Mouse (Mus musculus) CH12.LX (cell line): ENCODE measurements around the gene Gucy2d. TPM values are rescaled to one million over a fixed set of nuclear protein-coding genes. Genes with fewer than 3 reads are reported as not detected.

Experiments used
- DNase-seq: peaks from one replicate; pipeline ENCODE4 v3.0.0-alpha.2; 2013; ENCODE audit errors: extremely low read depth
- H3K27ac ChIP-seq: 2 replicates; pipeline ENCODE4 v1.5.1; 2012; ENCODE audit warnings: low read depth, mild to moderate bottlenecking, control low read depth, moderate library complexity; ENCODE audit not compliant: insufficient read depth
- H3K27me3 ChIP-seq: replicated peaks from 2 replicates; pipeline ENCODE3; 2012; ENCODE audit warnings: inconsistent platforms
- H3K36me3 ChIP-seq, 2 experiments: replicated peaks in 1 of 2; 2 replicates each; pipeline versions ENCODE3 to v1.6.1; 2012; ENCODE audit warnings: inconsistent platforms in 1 of 2, low read length in 1 of 2, mild to moderate bottlenecking in 1 of 2, mixed read lengths in 1 of 2, moderate library complexity in 1 of 2; ENCODE audit not compliant: control insufficient read depth in 1 of 2, insufficient read depth in 1 of 2
- H3K4me1 ChIP-seq, 2 experiments: 2 replicates each; pipeline ENCODE4 v1.6.1; 2012; ENCODE audit warnings: inconsistent platforms in 1 of 2, moderate library complexity in 1 of 2; ENCODE audit not compliant: insufficient read depth in 2 of 2, control insufficient read depth in 1 of 2
- H3K4me2 ChIP-seq: 2 replicates; pipeline ENCODE4 v1.6.1; 2012; ENCODE audit warnings: low read depth, mild to moderate bottlenecking, control low read depth; ENCODE audit not compliant: poor library complexity, insufficient read depth, severe bottlenecking
- H3K4me3 ChIP-seq, 3 experiments: fragments of 150-350 bp in 1 of 3; sonication (generic) in 1 of 3; replicated peaks in 1 of 3; 2 replicates each; pipeline versions ENCODE3 to v1.5.1; 2011 to 2012; ENCODE audit warnings: low read depth in 2 of 3, low read length in 2 of 3, mild to moderate bottlenecking in 2 of 3, moderate library complexity in 2 of 3, control low read depth in 1 of 3, improper control_type of control experiment in 1 of 3, inconsistent platforms in 1 of 3, mixed read lengths in 1 of 3; ENCODE audit not compliant: poor library complexity in 1 of 3
- H3K79me2 ChIP-seq: replicated peaks from 2 replicates; pipeline ENCODE4 v1.6.1; 2012; ENCODE audit warnings: mild to moderate bottlenecking, moderate library complexity; ENCODE audit not compliant: control insufficient read depth, poor library complexity, insufficient read depth, severe bottlenecking; ENCODE audit errors: extremely low read depth
- H3K9ac ChIP-seq: 2 replicates; pipeline ENCODE4 v1.6.1; 2012; ENCODE audit warnings: low read depth, mild to moderate bottlenecking, control low read depth, moderate library complexity; ENCODE audit not compliant: insufficient read depth
- H3K9me3 ChIP-seq: replicated peaks from 2 replicates; pipeline ENCODE3; 2012; ENCODE audit warnings: low read length, inconsistent platforms, mixed read lengths
- BHLHE40 ChIP-seq: IDR thresholded peaks from 2 replicates; pipeline ENCODE4 v1.6.1; 2011; ENCODE audit warnings: mild to moderate bottlenecking, low read depth, low read length, improper control_type of control experiment
- CHD1 ChIP-seq: IDR thresholded peaks from 2 replicates; pipeline ENCODE4 v1.6.1; 2012; ENCODE audit warnings: low read depth, low read length, improper control_type of control experiment, inconsistent platforms
- CHD2 ChIP-seq: IDR thresholded peaks from 2 replicates; pipeline ENCODE4 v1.6.1; 2011; ENCODE audit warnings: low read length, improper control_type of control experiment
- E2F4 ChIP-seq: IDR thresholded peaks from 2 replicates; pipeline ENCODE4 v1.6.1; 2011; ENCODE audit warnings: low read depth, low read length, improper control_type of control experiment; ENCODE audit not compliant: insufficient replicate concordance
- ELF1 ChIP-seq: IDR thresholded peaks from 2 replicates; pipeline ENCODE4 v1.6.1; 2014; ENCODE audit warnings: low read depth, mild to moderate bottlenecking, inconsistent platforms, low read length, improper control_type of control experiment
- EP300 ChIP-seq: IDR thresholded peaks from 2 replicates; pipeline ENCODE4 v1.6.1; 2011; ENCODE audit warnings: low read length, improper control_type of control experiment
- ETS1 ChIP-seq: conservative IDR thresholded peaks from 2 replicates; pipeline ENCODE4 v1.6.1; 2012; ENCODE audit warnings: low read depth, mild to moderate bottlenecking, inconsistent platforms, low read length, improper control_type of control experiment, moderate library complexity
- GABPA ChIP-seq: IDR thresholded peaks from 2 replicates; pipeline ENCODE4 v1.6.1; 2012; ENCODE audit warnings: low read depth, low read length, improper control_type of control experiment, inconsistent platforms; ENCODE audit not compliant: insufficient replicate concordance
- HCFC1 ChIP-seq: IDR thresholded peaks from 2 replicates; pipeline ENCODE4 v1.6.1; 2012; ENCODE audit warnings: low read depth, mild to moderate bottlenecking, inconsistent platforms, low read length, improper control_type of control experiment
- IRF4 ChIP-seq: IDR thresholded peaks from 2 replicates; pipeline ENCODE4 v1.6.1; 2014; ENCODE audit warnings: low read depth, mild to moderate bottlenecking, inconsistent platforms, low read length, improper control_type of control experiment
- JUN ChIP-seq: IDR thresholded peaks from 2 replicates; pipeline ENCODE4 v1.6.1; 2011; ENCODE audit warnings: low read depth, mild to moderate bottlenecking, low read length, improper control_type of control experiment, moderate library complexity; ENCODE audit not compliant: insufficient read depth
- JUND ChIP-seq: conservative IDR thresholded peaks from 2 replicates; pipeline ENCODE4 v1.6.1; 2011; ENCODE audit warnings: low read depth, low read length, improper control_type of control experiment
- KAT2A ChIP-seq: IDR thresholded peaks from 2 replicates; pipeline ENCODE4 v1.6.1; 2012; ENCODE audit warnings: low read length, improper control_type of control experiment, inconsistent platforms; ENCODE audit not compliant: insufficient replicate concordance
- MAFK ChIP-seq: IDR thresholded peaks from 2 replicates; pipeline ENCODE4 v1.6.1; 2011; ENCODE audit warnings: low read length, improper control_type of control experiment; ENCODE audit not compliant: insufficient replicate concordance
- MAX ChIP-seq: IDR thresholded peaks from 2 replicates; pipeline ENCODE4 v1.6.1; 2011; ENCODE audit warnings: low read length, improper control_type of control experiment
- MAZ ChIP-seq: IDR thresholded peaks from 2 replicates; pipeline ENCODE4 v1.6.1; 2012; ENCODE audit warnings: low read depth, mild to moderate bottlenecking, inconsistent platforms, low read length, improper control_type of control experiment, moderate library complexity
- MEF2A ChIP-seq: IDR thresholded peaks from 2 replicates; pipeline ENCODE4 v1.6.1; 2014; ENCODE audit warnings: low read depth, mild to moderate bottlenecking, inconsistent platforms, low read length, improper control_type of control experiment, borderline replicate concordance
- MXI1 ChIP-seq: IDR thresholded peaks from 2 replicates; pipeline ENCODE4 v1.6.1; 2011; ENCODE audit warnings: mild to moderate bottlenecking, low read depth, low read length, improper control_type of control experiment
- MYC ChIP-seq: IDR thresholded peaks from 2 replicates; pipeline ENCODE4 v1.6.1; 2011; ENCODE audit warnings: low read depth, mild to moderate bottlenecking, improper control_type of control experiment, low read length
- NELFE ChIP-seq: IDR thresholded peaks from 2 replicates; pipeline ENCODE4 v1.6.1; 2011; ENCODE audit warnings: low read depth, low read length, improper control_type of control experiment
- NRF1 ChIP-seq: IDR thresholded peaks from 2 replicates; pipeline ENCODE4 v1.6.1; 2014; ENCODE audit warnings: low read depth, mild to moderate bottlenecking, inconsistent platforms, low read length, improper control_type of control experiment, moderate library complexity
- PAX5 ChIP-seq: IDR thresholded peaks from 2 replicates; pipeline ENCODE4 v1.6.1; 2012; ENCODE audit warnings: low read length, inconsistent platforms, mixed read lengths
- POLR2A ChIP-seq: IDR thresholded peaks from 2 replicates; pipeline ENCODE4 v1.6.1; 2011; ENCODE audit warnings: low read depth, mild to moderate bottlenecking, improper control_type of control experiment, low read length
- POLR2AphosphoS2 ChIP-seq: IDR thresholded peaks from 2 replicates; pipeline ENCODE4 v1.6.1; 2011; ENCODE audit warnings: low read depth, low read length, improper control_type of control experiment
- RAD21 ChIP-seq: IDR thresholded peaks from 2 replicates; pipeline ENCODE4 v1.6.1; 2011; ENCODE audit warnings: low read depth, mild to moderate bottlenecking, low read length, improper control_type of control experiment, moderate library complexity
- RCOR1 ChIP-seq: conservative IDR thresholded peaks from 2 replicates; pipeline ENCODE4 v1.6.1; 2012; ENCODE audit warnings: low read depth, mild to moderate bottlenecking, inconsistent platforms, low read length, improper control_type of control experiment
- SIN3A ChIP-seq: IDR thresholded peaks from 2 replicates; pipeline ENCODE4 v1.6.1; 2012; ENCODE audit warnings: low read length, improper control_type of control experiment, inconsistent platforms
- SMC3 ChIP-seq: IDR thresholded peaks from 2 replicates; pipeline ENCODE4 v1.6.1; 2011; ENCODE audit warnings: low read depth, low read length, improper control_type of control experiment
- TCF12 ChIP-seq: IDR thresholded peaks from 2 replicates; pipeline ENCODE4 v1.6.1; 2014; ENCODE audit warnings: low read depth, mild to moderate bottlenecking, inconsistent platforms, low read length, improper control_type of control experiment
- USF1 ChIP-seq: IDR thresholded peaks from 2 replicates; pipeline ENCODE4 v1.6.1; 2014; ENCODE audit warnings: low read depth, mild to moderate bottlenecking, inconsistent platforms, low read length, improper control_type of control experiment
- USF2 ChIP-seq: conservative IDR thresholded peaks from 2 replicates; pipeline ENCODE4 v1.6.1; 2011; ENCODE audit warnings: low read depth, low read length, improper control_type of control experiment
- ZC3H11A ChIP-seq: IDR thresholded peaks from 2 replicates; pipeline ENCODE4 v1.6.1; 2012; ENCODE audit warnings: low read depth, mild to moderate bottlenecking, inconsistent platforms, low read length, improper control_type of control experiment
- ZKSCAN1 ChIP-seq: IDR thresholded peaks from 2 replicates; pipeline ENCODE4 v1.6.1; 2012; ENCODE audit warnings: low read depth, inconsistent platforms, low read length, improper control_type of control experiment, borderline replicate concordance
- ZMIZ1 ChIP-seq: IDR thresholded peaks from 2 replicates; pipeline ENCODE4 v1.6.1; 2012; ENCODE audit warnings: low read depth, mild to moderate bottlenecking, inconsistent platforms, low read length, improper control_type of control experiment
- ZNF384 ChIP-seq: IDR thresholded peaks from 2 replicates; pipeline ENCODE4 v1.6.1; 2012; ENCODE audit warnings: low read depth, low read length, improper control_type of control experiment, inconsistent platforms
- dilution Hi-C: fragments of 300-500 bp; cut with MboI; formaldehyde crosslinking; loops from 2 replicates; pipeline ENCODE4 v1.14.3; 2020; ENCODE audit warnings: low sequenced_read_pairs; ENCODE audit not compliant: extremely low pct_unique_long_range_greater_than_20kb, extremely low pct_ligation_motif_present
- in situ Hi-C: fragments of 300-500 bp; cut with MboI; formaldehyde crosslinking; loops from 3 replicates; pipeline ENCODE4 v1.14.3; 2019; ENCODE audit warnings: low sequenced_read_pairs, low pct_ligation_motif_present, low pct_unique_long_range_greater_than_20kb, mixed read lengths
- polyA plus RNA-seq: library from polyadenylated mRNA; unstranded; fragments of >175 nt; gene quantifications from 2 replicates; pipeline ENCODE4 v1.2.1, GENCODE M21; 2012; ENCODE audit warnings: low read depth; ENCODE audit not compliant: insufficient read length
- total RNA-seq, 2 experiments: library from RNA; depleted of rRNA; stranded (reverse); fragments of 300-350 nt in 1 of 2; fragments of >200 nt in 1 of 2; gene quantifications; 2 replicates each; pipeline ENCODE4 v1.2.3; 2012 to 2014

Gene Gucy2d
- total and polyA plus RNA-seq, 3 experiments, result not detected

DNA sequence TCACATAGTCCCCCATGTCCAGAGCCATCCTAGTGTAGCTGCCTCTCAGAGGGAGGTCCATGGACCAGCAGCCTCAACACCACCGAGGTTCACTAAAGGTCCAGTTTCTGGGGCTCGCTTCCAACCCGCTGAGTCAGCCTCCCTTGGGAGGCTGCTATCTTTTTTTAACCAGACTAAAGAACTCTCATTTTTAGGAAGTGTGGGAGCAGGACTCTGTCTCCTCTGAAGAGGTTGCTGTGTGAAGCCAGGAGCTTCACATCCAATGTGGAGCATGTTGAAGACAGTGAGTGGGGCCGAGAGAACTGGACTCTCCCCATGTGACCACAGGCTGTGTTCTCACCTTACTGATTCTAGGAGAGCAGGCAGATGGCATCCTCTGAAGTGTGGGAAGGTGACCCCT lies 45.3 kb downstream of the Gucy2d start (continued):
- no peak for TF ChIP-seq NRF1
- TF ChIP-seq, all 38 proteins: peak for 10

DNA sequence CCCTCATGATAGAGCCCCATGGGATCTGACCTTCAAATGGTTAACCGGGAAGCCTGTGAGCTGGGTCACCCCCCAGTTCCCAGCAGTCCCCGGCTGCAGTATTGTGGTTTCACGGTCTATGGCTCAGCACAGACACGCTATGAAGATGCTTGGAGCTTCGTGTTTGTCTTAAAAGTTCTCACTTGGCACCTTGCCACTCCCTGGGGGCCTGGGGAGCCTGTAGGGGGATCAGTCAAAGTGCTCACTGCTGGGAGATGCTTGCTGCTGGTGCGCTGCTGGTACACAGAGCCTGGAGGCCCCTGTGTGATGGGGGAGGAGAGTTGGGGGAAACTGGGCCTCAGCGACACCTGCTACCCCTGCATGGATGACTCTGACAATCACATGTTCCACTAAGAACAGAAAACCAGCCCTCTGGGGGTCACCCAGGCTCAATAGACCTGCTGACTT lies 46.3 kb downstream of the Gucy2d start:
- Histone ChIP-seq H3K9ac (peak overlapping the region; percentile 5; the same call in 1 of the 2 replicates), H3K36me3 (no peaks in the 10 kb centered on the region), H3K4me1 (peaks cover 45 to 83% of the 10 kb centered on the region in 2 experiments), H3K4me2 (peak overlapping the region; percentile 49), H3K27ac (peak overlapping the region; percentile 96), H3K9me3 (no peaks in the 10 kb centered on the region), H3K27me3 (peaks cover 1% of the 10 kb centered on the region), H3K4me3 (no peak overlapping the region), H3K79me2 (no peaks in the 10 kb centered on the region)
- DNase-seq, result peak; percentile 97
- in situ Hi-C loops (loop anchor here (5.0 to 10.0 kb wide), 2 partner anchors 96 to 348 kb away; partner anchors contain the start of gene Wnt11), dilution Hi-C loops (no loop called here)
- no peak for TF ChIP-seq ELF1
- TF ChIP-seq POLR2A, result peak; percentile 29; the same call in 1 of the 2 replicates
- TF ChIP-seq SMC3, result peak; percentile 36
- TF ChIP-seq CHD1, result no peak; the same call in 1 of the 2 replicates
- peak; percentile 62; the same call in 1 of the 2 replicates for TF ChIP-seq MYC
- TF ChIP-seq BHLHE40, result peak; percentile 96
- TF ChIP-seq ZKSCAN1, result no peak
- 0 out of 2 replicates have a peak, but pooled peaks have one; percentile 23 for TF ChIP-seq JUND
- peak; percentile 6 for TF ChIP-seq RAD21
- TF ChIP-seq ZC3H11A, result no peak
- peak; percentile 71; the same call in 1 of the 2 replicates for TF ChIP-seq KAT2A
- peak; percentile 87; the same call in 1 of the 2 replicates for TF ChIP-seq IRF4
- peak; percentile 53 for TF ChIP-seq MAFK
- TF ChIP-seq CHD2, result peak; percentile 95
- TF ChIP-seq GABPA, result no peak
- peak; percentile 94 for TF ChIP-seq MAZ
- TF ChIP-seq ZNF384, result no peak
- no peak for TF ChIP-seq USF1
- 0 out of 2 replicates have a peak, but pooled peaks have one; percentile 14 for TF ChIP-seq NELFE
- TF ChIP-seq SIN3A, result peak; percentile 92
- TF ChIP-seq TCF12, result peak; percentile 99
- TF ChIP-seq PAX5, result no peak
- peak; percentile 32; the same call in 1 of the 2 replicates for TF ChIP-seq JUN
- peak; percentile 88 for TF ChIP-seq MAX
- peak; percentile 36; the same call in 1 of the 2 replicates for TF ChIP-seq RCOR1
- TF ChIP-seq POLR2AphosphoS2, result no peak; the same call in 1 of the 2 replicates
- TF ChIP-seq E2F4, result no peak
- TF ChIP-seq MXI1, result peak; percentile 76; the same call in 1 of the 2 replicates
- peak; percentile 43; the same call in 1 of the 2 replicates for TF ChIP-seq ZMIZ1
- TF ChIP-seq EP300, result peak; percentile 90
- peak; percentile 51 for TF ChIP-seq NRF1
- TF ChIP-seq USF2, result no peak
- peak; percentile 91 for TF ChIP-seq MEF2A
- TF ChIP-seq ETS1, result peak; percentile 94
- TF ChIP-seq HCFC1, result peak; percentile 51; the same call in 1 of the 2 replicates
